Mouse (Mus musculus): ENCODE data around the gene Dhcr7.

Dhcr7 gene

DNA sequence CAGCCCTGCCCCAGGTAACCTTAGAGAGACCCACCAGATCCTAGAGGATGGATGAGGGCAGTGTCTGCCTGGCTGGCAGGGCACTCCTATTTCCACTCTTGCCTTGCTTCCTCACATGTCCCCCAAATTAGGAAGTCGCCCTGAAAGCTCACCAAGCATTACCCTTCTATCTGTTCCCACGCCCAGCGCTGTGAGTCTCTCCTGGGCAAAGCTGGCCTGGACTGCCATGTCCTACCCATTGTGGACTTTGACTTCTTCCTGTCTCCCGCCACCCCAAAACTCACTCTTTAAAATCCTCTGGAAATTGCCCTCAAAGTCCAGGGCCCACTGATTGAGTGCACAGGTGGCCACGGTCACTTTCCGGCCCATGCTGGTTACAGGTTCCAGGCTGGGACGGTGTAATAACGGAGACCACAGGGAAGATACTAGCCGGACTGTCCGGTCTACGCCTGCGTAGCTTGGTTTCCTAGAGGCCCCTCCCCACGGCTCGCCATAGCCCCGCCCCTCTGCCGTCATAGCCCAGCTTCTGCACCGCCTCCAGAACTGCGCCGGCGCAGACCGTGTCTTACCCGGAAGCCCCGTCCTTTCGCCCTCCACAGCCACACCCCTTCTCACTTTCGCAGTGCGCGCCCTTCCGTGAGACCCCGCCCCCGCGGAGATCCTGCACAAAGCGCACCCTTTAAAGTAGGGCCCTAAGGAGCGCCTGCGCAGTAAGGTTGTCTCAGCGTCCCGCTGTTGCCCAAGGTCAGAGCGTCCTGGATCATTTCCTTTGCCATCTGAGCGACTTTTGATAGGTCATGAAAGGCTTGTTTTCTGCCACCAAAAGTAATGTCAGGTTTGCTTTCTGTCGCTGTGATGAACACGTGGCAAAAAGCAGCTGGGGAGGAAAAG is at the start of gene Dhcr7, which contains the start of gene Nadsyn1:
Gene Dhcr7, plus strand, starts transcription at position 771 of the 891 bp plus-strand sequence.
Gene Nadsyn1, minus strand, starts transcription at position 475 of the 891 bp plus-strand sequence.
- peak; percentile 100 for DNase-seq

- peak; percentile 65 for DNase-seq
Measured at GRCm38 (mm10) chr7:143776137-143776536, 46.8 kb upstream of the Dhcr7 start.

DNA sequence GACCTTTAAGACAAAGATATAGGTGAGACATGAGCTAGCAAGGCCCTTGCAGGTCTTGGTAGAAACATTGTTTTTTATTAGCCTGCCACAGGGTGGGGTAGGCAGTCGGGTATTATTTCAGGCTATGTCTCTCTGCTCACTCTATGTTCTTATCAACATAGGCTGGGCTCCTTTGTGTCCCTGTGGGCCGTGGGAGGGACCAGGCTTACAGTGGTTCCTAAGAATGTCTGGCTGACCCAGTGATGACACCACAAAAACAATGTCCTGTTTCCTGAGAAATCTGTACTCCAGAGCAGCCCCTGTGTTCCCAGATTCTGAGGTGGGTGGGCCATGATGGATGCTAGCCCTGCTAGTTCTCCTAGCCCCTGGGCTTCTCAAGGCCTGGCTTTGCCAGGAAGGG is 45.6 kb upstream of the Dhcr7 start:
- no peak for DNase-seq

DNA sequence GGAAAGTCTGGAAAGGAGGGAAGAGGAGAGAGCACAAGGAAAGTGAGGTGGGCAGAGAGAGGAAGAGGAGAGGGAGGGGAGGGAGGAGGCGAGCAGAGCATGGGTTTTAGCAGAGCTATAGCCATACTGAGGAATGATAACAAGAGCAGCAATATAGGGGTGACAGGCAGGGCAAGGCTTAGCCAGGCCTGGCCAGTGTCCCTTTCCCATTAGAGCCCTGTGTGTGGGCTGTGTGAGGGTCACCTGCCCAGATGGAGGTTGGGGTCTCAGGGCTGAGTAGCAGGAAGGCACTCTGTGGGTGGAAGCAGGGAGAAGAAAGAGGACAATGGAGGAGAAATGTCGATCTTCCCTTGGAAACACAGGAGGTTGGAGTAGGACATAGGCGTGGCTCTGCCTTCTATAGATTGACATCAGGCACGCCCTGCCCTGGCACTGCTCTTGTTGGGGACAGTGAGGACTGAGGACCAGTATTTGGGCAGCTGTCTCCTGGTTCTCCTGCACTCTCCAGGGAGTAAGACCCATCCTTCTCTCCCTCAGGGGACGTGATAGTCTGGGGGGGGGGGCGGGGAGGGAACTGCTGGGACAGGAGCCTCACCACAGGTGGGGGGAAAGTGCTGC is 39.5 kb upstream of the Dhcr7 start:
- peak; percentile 34 for DNase-seq

GRCm38 (mm10) chr7:143783996-143784829 is 38.7 kb upstream of the Dhcr7 start, which contains the start of gene Mrgpre:
TSS of gene Mrgpre (minus strand) at chr7:143784500.
- DNase-seq, result peak; percentile 76

GRCm38 (mm10) chr7:143792336-143792985 is 30.5 kb upstream of the Dhcr7 start:
- DNase-seq, result no peak

GRCm38 (mm10) chr7:143793121-143793520 is 29.8 kb upstream of the Dhcr7 start:
- DNase-seq, result peak; percentile 74

- no peak for DNase-seq
Measured at GRCm38 (mm10) chr7:143798783-143799182, 24.2 kb upstream of the Dhcr7 start.

DNA sequence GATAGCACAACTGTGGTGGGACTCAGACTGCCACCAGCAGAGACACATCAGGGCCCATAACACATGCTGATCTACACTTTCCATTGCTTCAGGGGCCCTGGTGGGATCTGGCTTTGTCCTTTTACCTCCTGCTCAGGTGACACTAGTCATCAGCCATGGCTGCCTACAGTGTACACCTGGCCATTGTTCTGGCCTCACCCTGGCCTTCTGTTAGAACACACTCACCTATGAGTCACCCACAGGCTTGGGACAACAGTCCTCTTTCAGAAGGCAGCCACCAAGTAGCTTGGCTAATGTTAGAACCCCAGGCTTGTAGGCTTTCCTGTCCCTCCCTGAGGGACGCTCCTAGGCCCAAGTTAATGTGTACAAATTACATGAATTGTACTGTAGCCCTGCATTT is 22.2 kb upstream of the Dhcr7 start:
- no peak for DNase-seq

DNA sequence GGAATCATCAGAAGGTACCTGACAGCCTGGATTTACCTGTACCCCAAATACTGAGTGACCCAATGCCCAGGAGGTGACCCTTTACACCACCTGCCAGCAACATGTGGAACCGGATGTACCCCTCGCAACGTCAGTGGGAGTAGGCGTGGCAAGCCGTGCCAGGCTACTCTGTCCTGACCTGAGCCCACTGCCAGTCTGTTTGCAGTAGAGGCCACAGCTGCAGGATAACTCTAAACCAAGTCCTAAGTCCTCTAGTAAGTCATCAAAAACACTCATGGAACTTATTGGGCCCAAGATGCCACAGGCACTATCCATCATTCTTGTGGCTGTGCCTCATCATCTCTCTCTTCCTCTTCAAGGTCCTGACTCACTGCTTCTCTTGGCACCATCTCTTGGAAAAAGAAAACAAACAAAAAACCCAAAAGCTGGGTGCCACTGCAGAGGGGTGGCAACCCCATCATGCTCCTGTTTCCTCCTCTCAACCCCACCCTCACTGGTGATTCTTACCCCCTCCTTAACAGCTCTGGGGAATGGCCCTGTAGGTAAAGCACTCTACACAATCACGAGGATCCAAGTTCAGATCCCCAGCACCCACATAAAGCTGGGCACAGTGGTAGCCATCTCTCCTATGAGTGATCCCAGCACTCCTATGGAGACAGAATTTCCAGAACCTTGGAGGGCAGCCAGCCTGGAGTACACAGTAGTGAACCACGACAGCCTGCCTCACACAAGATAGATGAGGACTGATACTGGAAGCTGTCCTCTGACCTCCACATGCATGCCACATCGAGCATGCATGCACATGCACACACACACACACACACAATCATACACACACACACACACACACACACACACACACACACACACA is 21.5 kb upstream of the Dhcr7 start:
- no peak for DNase-seq

- DNase-seq, result no peak
Measured at GRCm38 (mm10) chr7:143805199-143805624, 17.7 kb upstream of the Dhcr7 start.

DNA sequence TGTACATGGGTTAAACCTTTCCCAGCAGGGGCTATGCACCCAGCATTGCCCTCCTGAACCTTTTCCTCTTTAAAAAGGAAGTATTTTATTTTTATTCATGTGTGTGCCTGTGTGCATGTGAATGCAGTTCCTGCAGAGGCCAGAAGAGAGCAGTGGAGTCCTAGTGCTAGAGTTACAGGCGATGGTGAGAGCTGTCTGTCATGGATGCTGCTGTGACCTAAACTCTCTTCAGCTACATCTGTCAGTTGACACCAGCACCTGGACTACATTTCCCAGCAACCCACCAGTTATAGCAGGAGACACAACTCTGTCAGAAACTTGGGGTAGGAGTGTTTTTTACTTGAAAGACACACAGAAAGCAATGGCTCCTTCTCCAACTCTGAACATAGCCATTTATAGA is 14.0 kb upstream of the Dhcr7 start:
- peak; percentile 84 for DNase-seq

DNA sequence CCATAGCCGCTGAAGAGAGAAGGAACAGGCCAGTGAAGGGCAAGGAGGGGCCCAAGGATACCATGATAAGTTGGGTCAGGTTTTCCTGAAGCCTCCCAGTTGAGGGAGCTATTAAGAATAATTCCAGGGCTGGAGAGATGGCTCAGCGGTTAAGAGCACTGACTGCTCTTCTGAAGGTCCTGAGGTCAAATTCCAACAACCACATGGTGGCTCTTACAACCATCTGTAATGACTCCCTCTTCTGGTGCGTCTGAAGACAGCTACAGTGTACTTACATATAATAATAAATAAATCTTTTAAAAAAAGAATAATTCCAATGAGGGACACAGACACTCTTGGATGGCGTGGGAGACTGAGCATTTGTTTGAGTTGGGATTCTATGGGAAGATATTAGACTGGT is 3.7 kb upstream of the Dhcr7 start:
- DNase-seq, result no peak

- DNase-seq, result no peak
Measured at GRCm38 (mm10) chr7:143821241-143821640, 1.7 kb upstream of the Dhcr7 start.

DNA sequence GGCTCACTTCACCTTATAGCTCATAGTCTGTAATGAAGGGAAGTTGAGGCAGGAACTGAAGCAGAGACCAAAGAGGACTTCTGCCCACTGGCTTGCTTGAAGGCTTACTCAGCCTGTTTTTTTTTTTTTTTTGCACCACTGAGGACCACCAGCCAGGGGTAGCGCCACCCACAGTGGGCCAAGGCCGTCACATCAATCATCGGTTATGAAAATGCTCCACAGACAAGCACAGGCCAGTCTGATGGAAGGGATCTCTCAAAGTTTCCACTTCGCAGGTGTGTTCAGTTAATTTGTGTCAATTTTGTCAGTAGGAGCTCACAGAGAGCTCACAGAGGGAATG is 291 bp downstream of the Dhcr7 start:
- no peak for DNase-seq

- DNase-seq, result no peak
Measured at GRCm38 (mm10) chr7:143826985-143827384, 4.0 kb downstream of the Dhcr7 start.

DNA sequence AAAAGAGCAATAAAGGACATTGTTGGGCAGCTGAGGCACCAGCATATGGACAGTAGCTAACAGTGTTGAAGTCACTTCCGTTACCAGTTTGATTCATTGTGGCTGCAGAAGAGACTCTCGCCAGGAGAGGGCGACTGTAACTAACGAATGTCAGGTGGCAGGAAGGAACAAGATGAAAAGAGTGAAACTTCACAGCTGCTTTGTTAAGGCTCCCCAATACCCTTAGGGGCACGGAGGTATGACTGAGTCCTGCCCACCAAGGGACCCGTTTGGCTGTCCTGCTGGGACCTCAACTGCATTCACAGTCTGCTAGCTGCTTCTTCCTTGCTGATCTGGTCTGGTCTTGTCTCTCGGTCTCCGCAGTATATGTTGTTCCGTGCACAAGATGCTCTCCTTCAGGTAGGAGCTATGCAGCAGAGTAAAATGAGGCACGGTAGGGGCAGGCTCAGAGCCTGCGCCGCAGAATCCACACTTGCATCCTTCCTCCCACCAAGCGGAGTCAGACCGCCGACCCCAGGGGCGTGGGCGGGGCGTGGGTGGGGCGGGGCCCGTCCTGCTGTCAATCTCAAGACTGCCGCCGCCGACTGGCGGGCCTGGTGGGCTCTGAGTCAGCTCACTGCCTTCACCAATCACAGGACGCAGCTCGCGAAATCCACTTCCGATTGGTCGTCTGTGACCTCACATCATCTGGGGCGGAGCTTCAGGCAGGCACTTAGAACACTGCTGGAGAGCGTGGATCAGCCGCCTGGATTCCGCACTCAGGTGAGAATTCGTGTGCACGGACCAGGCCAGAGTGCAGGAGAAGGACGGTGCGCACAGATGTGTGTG is 6.8 kb downstream of the Dhcr7 start:
- peak; percentile 95 for DNase-seq

GRCm38 (mm10) chr7:143830399-143830798 is 7.5 kb downstream of the Dhcr7 start:
- no peak for DNase-seq

DNA sequence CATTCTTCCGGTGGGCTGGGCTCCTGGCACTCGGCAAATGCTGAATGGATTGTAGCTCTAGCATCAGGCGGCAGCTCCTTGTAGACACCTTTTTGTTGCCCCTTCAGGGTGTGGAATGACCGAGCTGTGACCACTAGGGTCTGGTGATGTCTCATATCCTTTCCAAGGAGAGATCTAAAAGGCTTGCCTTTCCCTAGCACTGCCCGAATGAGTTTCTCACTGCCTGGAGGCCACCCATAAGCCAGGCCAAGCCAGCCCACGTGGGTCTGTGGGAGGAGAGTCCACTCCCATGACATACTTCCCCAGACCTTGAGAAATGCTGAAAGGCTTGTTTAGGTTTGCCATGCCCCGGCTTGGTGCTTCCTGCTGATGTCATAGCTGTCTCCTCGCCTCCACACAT is 9.3 kb downstream of the Dhcr7 start:
- DNase-seq, result no peak

DNA sequence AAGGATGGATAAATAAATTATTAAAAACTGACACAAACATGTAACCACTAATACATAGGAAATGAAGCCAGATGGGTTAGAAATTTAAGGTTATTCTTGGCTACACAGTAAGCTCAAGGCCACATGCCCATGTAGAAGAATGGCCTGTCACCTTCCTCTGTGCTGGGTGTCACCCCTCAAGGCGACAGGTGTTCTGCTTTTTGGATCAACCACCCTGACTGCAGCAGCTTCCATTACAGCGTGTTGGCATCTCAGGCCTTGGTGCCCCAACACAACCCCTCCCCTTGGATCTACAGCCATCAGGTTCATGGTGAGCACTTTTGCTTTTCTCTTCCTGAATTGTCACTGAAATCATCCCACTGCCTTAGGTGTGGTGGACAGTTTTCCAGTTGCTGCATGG is 9.7 kb downstream of the Dhcr7 start:
- DNase-seq, result no peak

Measured in thymus, postnatal 4 days (tissue).